Mouse (Mus musculus) thymus, postnatal 14 days (tissue): ENCODE results near the gene Pacsin1.
"Not testable (repeated sequence)": the region's sequence is repeated elsewhere in the genome, so short reads cannot be mapped to it uniquely, and the experiment has no call there.

ENCODE experiments used
- DNase-seq: peaks from one replicate; pipeline ENCODE4 v3.0.0; 2021

The Pacsin1 gene

GRCm38 (mm10) chr17:27636132-27637020 lies 18.9 kb upstream of the Pacsin1 start, which contains the start of gene Rps10:
TSS of gene Rps10 (minus strand) at chr17:27636669.
- no peak for DNase-seq

GRCm38 (mm10) chr17:27637333-27637732 lies 18.0 kb upstream of the Pacsin1 start:
- DNase-seq = no peak

DNA sequence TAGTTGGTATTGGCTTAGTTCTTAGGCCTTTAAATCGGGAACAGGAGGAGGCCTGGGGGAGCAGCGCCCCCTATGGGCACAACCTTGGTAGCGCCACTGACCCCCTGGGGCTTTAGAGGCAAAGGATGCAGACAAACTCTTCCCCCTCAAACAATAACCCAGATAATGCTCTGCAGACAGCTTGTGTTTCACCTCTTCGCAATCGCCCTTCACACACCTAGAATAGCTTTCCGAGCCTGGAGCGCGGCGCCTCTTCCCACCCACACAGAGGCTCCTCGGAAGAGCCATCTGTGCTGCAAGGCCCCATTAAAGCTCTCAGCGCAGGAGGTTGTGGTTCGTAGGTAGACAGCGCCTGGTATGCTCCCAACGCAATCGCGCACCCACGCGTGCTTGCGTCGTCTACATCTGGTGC lies 16.4 kb upstream of the Pacsin1 start:
- peak; percentile 41 for DNase-seq

GRCm38 (mm10) chr17:27639851-27640250 lies 15.5 kb upstream of the Pacsin1 start:
- DNase-seq = not testable (repeated sequence)

DNA sequence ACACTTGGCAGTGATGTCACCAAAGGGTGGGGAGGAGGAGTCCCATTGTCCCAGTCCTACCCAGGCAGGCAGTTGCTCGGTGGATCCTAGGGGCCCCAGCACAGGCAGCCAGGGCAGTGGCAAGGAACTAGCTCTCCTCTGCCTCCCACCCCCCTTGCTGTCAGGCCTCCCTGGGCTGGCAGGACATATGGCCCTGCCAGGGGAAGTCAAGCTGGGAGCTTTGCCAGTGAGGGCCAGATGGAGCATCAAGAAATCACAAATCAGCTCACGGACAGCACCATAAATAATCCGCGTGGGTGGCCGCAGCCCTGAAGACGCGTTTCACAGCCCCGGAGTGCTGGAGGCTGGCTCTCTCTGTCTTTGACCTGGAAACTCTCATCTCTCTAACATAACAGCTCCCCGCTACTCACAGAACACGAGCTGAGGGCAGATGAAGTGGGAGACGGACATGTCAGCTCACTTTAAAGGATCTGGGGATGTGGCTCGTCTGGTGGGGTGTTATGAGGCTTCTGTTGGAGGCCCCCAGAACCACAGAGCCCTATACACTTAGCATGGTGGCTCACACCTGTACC lies 12.7 kb upstream of the Pacsin1 start:
- DNase-seq = no peak

- no peak for DNase-seq
Measured at GRCm38 (mm10) chr17:27643101-27643500, 12.2 kb upstream of the Pacsin1 start.

GRCm38 (mm10) chr17:27643756-27644155 lies 11.6 kb upstream of the Pacsin1 start:
- no peak for DNase-seq

- no peak for DNase-seq
Measured at GRCm38 (mm10) chr17:27644572-27644971, 10.7 kb upstream of the Pacsin1 start.

DNA sequence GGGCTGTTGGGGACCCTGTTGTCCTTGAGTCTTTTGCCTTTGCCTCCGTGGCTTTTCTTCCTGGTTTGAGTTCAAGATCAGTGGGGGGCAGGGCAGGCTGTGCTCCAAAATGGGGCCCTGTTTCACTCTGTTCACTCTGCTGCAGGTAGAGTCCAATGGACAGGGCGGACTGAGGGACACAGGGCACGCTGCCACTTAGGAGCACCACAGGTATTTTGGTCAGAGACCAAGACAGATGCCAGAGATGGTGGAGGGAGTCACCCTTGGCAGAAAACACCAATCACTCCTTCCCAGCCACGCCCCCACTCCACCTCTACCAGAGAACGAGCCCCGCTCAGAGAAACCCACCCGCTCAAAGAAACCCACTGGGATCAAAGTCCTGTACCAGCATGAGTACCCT lies 9.5 kb upstream of the Pacsin1 start:
- no peak for DNase-seq

DNA sequence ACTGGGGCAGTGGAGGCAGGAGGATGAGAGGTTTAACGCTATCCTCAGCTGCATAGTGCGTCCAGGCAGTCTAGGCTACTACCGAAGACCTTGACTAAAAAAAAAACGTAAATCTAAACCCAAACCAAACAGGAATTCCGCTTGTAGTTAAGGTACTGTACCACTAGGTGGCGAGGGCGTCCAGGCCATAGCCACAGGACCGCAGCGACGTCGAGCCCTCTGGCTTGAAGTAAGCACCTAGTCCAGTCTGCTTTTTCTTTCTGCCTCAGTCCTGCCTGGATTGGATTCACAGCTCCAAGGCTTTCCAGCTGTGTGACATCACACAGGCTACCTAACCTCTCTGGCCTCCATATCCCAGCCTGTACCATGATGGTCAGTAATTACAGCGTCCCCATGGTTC lies 5.1 kb upstream of the Pacsin1 start:
- peak; percentile 81 for DNase-seq

DNA sequence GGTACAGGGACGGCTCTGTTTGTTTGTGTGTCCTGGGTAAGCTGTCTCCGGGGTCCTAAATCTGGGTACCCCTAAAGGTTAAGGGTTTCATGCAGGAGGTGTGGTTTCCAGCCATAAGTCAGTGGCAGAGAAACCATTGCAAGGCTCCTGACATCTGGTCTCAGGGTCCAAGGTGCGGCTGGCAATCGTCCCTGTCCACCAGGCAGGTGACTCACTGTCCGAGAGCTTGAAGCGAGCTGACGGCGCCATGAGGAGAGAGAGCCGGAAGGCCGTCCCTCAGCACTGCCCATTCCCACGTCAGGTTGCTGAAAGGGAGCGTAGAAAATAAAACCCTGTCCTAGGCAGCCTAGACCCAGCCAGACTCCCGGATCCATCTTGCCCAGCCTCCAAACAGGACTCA lies 4.7 kb upstream of the Pacsin1 start:
- no peak for DNase-seq

GRCm38 (mm10) chr17:27652046-27652790 lies 3.1 kb upstream of the Pacsin1 start:
- peak; percentile 66 for DNase-seq

DNA sequence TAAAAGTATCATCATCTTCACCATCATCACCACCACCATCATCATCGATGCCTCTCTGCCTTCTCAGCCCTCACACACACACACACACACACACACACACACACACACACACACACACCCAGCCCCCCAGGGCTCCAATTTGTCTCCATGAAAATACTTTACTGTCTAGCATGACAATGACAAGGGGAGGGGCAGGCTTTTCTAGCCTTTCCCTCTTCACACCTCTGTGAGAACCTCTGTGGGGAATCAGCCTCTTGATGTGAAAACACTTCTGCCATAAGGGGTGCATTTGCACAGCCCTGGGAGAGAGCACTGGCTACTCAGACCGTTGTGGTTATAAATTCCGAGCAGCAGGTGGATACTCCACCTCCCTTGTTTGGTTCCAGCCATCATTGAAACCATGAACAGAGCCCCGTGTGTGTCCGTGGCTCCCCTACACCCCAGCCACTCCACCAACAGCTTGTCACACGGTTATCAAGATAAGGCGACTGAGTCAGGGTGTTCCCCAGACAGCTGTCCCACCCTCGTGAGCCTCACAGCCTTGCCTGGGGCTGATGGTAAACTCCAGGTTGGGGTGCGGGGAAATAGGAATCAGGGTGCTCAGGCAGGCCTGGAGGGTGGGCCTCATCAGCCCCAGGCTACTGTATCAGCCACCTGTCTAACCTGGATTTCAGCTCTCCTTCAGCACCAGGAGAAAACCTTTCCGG lies 1.9 kb upstream of the Pacsin1 start:
- no peak for DNase-seq

DNA sequence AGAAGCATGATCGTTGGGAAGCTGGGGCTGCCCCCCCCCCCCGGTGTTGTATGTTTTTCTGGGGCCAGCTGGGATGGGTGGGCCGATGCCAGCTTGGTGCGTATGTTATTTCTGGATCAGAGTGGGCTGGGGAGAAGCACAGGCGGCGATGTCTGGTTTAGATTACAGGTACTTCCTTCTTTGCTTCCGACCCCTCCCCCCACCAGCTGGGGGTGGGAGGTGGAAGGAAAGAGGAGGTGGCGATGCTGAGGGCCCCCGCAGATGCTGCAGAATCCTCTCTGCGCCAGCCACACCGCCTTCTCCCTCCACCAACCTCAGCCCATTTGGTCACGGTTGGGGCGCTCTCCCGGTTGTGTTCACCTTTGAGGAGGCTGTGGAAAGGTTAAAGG lies 696 bp downstream of the Pacsin1 start:
- DNase-seq = peak; percentile 82

DNA sequence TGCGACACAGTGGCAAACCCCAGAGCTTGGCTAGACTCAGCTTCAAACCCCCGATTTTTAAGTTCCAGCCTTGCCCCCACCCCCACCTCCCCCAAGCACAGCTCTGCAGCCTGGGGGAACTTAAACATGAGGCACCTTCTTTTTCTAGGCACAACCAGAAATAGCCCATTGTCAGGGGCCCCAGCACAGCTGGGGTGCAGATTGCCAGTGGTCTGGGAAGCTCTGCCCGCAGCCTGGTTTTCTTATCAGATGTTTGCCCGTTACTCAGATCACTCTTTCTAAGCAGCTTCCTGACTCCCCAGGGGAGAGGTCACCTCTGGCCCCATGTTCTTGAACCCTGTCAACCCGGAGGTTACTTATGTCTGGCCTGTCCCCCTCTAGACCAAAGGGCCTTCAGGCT lies 1.1 kb downstream of the Pacsin1 start:
- no peak for DNase-seq

DNA sequence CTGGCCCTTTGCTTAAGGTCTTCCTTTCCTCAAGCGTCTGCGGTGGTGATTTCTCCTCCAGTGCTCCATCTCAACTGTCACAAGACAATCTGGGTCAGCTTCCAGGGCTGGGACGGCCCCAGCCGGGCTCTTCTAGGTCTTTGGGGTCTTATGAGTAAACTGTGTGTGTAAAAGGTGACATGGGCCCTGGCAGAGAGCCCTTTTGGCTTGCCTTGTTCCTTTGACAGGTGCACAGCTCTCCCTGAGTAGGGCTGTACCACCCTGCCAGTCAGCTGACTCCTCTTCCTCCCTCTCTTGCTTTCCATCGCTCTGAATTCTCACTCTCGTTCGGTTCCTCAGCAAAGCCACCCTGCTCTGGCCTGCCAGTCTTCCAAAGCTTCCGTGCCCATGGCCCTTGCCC lies 1.8 kb downstream of the Pacsin1 start:
- DNase-seq = peak; percentile 18

DNA sequence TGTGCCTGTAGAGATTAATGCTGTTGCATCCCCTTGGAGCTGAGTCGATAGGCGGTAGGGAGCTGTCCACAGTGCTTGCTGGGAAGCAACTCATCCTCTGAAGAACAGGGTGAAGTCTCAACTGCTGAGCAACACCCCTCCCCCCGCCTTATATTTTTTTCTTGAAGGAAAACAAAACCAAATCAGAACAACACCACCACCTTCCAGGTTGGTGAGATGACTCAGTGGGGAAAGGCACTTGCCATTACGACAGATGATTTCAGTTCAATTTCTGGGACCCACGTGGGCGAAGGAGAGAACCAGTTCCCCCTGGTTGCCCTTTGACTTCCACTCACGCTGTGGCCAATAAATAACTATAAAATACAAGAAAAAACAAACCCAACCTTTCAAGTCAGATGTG lies 3.5 kb downstream of the Pacsin1 start:
- DNase-seq = no peak

GRCm38 (mm10) chr17:27671720-27672119 lies 16.4 kb downstream of the Pacsin1 start:
- no peak for DNase-seq

DNA sequence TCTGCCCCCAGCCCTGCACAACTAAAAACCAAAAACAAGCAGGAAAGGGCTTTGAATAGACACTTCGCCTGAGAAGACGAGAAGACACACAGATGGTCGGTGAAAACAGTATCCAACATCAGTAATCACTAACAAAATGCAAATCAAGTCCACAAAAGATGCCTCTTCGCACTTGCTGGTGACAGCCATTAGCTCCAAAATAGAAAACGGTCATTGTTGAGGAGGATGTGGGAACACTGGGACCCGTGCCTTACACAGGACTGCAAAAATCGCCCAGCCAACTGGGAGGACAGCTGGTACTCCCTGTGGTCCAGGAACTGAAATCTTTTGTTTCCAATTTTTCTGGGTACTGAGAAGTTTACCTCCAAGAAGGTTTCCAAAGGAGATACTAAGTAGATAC lies 18.6 kb downstream of the Pacsin1 start:
- DNase-seq = no peak

- no peak for DNase-seq
Measured at GRCm38 (mm10) chr17:27675453-27675852, 20.1 kb downstream of the Pacsin1 start.

DNA sequence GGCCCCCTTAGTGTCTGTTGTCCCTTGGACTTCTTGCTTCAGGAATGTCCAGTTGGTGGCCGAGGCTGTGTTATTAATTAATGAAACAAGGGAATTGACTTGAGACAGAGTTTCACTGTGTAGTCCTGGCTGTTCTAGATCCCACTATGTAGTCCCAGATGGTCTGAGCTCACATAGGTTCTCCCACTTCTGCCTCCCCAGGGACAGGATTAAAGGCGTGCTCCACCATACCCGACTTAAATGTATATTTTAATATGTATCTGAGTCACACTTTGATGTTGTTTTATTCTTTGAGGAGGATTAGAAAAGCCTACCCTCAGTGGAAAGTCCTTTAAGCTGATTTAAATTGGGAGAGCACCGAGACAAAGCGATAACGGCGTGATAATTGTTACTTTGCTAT lies 21.0 kb downstream of the Pacsin1 start:
- no peak for DNase-seq

DNA sequence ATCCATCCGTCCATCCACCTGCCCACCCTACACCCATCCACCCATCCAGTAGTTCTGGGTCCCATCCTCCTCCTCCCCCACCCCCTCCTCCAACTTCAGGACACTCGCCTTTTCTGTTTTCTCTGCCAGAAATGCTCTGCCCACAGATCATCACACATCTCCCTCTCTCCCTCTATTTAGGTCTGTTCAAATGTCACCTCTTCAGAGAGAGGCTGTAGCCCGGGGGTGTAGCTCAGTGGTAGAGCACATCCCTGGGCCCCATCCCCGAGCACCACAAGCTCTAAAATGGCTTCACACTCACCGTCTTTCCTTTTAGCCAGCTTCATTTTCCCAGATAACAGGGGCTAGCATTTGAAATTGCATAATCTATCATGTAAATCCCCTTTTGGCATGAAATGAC lies 22.4 kb downstream of the Pacsin1 start:
- DNase-seq = no peak
